12 mouse cellular contexts compared by ENCODE assay signal in the genomic region with DNA sequence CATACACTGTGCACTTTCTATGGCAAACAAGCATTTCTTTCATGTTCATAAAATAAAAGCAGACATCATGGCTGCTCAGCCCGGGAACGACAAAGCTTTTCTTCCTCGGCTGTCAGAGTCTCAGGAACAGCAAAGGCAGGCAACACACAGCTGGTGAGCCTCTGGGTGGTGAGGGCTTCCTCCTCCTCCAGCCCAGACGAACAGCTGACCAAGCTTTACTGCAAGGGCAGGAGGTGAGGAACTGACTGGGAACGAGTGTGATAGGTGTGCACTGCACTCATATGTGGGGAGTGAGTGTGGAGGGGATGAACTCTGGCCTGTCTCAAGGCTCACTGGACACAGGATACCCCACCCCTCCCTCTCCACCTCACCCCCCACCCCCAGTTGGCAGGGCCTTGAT. TPM values are rescaled to one million over a fixed set of nuclear protein-coding genes. Genes with fewer than 3 reads are reported as not detected.
A peak's percentile ranks its signal among the peaks of the same experiment; 100 is the strongest.
DNase-seq lines count a peak whose midpoint lies in the region; ATAC-seq and TF ChIP-seq lines count a peak whose summit lies in the region.
"Had no signal": no experiment of that assay in that cellular context is flagged by ENCODE, and none has a peak within 500 bp of the region (broad histone marks: within the 10 kb centered on the region; RNA-seq: fewer than 3 reads in every experiment).

No protein-coding gene starts in this region.

- H3K27me3 ChIP-seq in hindbrain, embryonic 12.5 days = no peaks in the 10 kb centered on the region
- H3K27me3 ChIP-seq in midbrain, embryonic 15.5 days (replicated peaks) = no peaks in the 10 kb centered on the region
- no peaks in the 10 kb centered on the region for H3K27me3 ChIP-seq in liver, postnatal 0 days (ENCODE audit: insufficient read depth, low read length)

- TF ChIP-seq EP300 in liver, postnatal 0 days (IDR thresholded peaks at IDR 0.05; ENCODE audit: low read depth) = no peak

- H3K4me3 ChIP-seq in hindbrain, embryonic 12.5 days = no peak overlapping the region
- H3K4me3 ChIP-seq in midbrain, embryonic 15.5 days = no peak overlapping the region
- H3K4me3 ChIP-seq in liver, postnatal 0 days (ENCODE audit: low read depth, low read length) = no peak overlapping the region

- no peak for TF ChIP-seq CTCF in liver, postnatal 0 days (IDR thresholded peaks at IDR 0.05; ENCODE audit: low read depth)

- peak; percentile 21 for DNase-seq in cerebellum, adult 9-10 months
- DNase-seq in cerebellum, postnatal 4 days (ENCODE audit: low spot score in 2 of 2) = no peak
- DNase-seq in kidney, adult 18-20 months = peak; percentile 19
- DNase-seq in kidney, adult 9 months = no peak
- DNase-seq in liver, postnatal 0 days = no peak
- no peak for DNase-seq in layer of hippocampus, postnatal 14 days (ENCODE audit: low spot score in 2 of 2)
- DNase-seq: layer of hippocampus, postnatal 36 days; lung, adult 2 months had no signal

- no peak overlapping the region for H3K4me2 ChIP-seq in hindbrain, embryonic 12.5 days (replicated peaks)
- H3K4me2 ChIP-seq in midbrain, embryonic 15.5 days = no peak overlapping the region
- no peak overlapping the region for H3K4me2 ChIP-seq in liver, postnatal 0 days (ENCODE audit: low read depth, low read length)

- 55% methylated on average over 5 of the region's 5 CpGs for WGBS in hindbrain, embryonic 12.5 days
- WGBS in midbrain, embryonic 15.5 days = 47% methylated on average over 5 of the region's 5 CpGs
- WGBS in liver, postnatal 0 days (ENCODE audit: insufficient replicate concordance) = 52% methylated on average over 5 of the region's 5 CpGs

- no peak for ATAC-seq in hindbrain, embryonic 12.5 days (ENCODE audit: low FRiP score)
- ATAC-seq in midbrain, embryonic 15.5 days (replicated peaks) = no peak
- no peak for ATAC-seq in liver, postnatal 0 days

- H3K9me3 ChIP-seq in hindbrain, embryonic 12.5 days (replicated peaks) = no peaks in the 10 kb centered on the region
- H3K9me3 ChIP-seq in midbrain, embryonic 15.5 days = no peaks in the 10 kb centered on the region
- H3K9me3 ChIP-seq in liver, postnatal 0 days (ENCODE audit: low read length) = no peaks in the 10 kb centered on the region

- H3K36me3 ChIP-seq in hindbrain, embryonic 12.5 days = peaks cover 42% of the 10 kb centered on the region
- H3K36me3 ChIP-seq in midbrain, embryonic 15.5 days (replicated peaks) = peaks cover 15% of the 10 kb centered on the region
- peaks cover 15% of the 10 kb centered on the region; the same call in 1 of the 2 replicates for H3K36me3 ChIP-seq in liver, postnatal 0 days (replicated peaks; ENCODE audit: insufficient read depth, low read length)

- H3K27ac ChIP-seq in hindbrain, embryonic 12.5 days = peak overlapping the region; percentile 55
- peak overlapping the region; percentile 92 for H3K27ac ChIP-seq in midbrain, embryonic 15.5 days
- H3K27ac ChIP-seq in liver, postnatal 0 days (ENCODE audit: low read depth) = no peak overlapping the region

- peaks cover 43% of the 10 kb centered on the region for H3K4me1 ChIP-seq in hindbrain, embryonic 12.5 days
- peaks cover 37% of the 10 kb centered on the region for H3K4me1 ChIP-seq in midbrain, embryonic 15.5 days
- peaks cover 6% of the 10 kb centered on the region; the same call in 1 of the 2 replicates for H3K4me1 ChIP-seq in liver, postnatal 0 days (ENCODE audit: insufficient read depth)

- H3K9ac ChIP-seq in hindbrain, embryonic 12.5 days = no peak overlapping the region
- H3K9ac ChIP-seq in midbrain, embryonic 15.5 days = no peak overlapping the region
- no peak overlapping the region for H3K9ac ChIP-seq in liver, postnatal 0 days (replicated peaks)

RNA-seq across cellular contexts. Expression of gene Bcar1, which starts 24.7 kb away (rescaled TPM):
- 50.7 and 56.5 TPM in 2 replicates for polyA plus RNA-seq in hindbrain, embryonic 12.5 days (2016; fragmentation: Nextera tagmentation; extraction: Ambion mirVana)
- polyA plus RNA-seq in midbrain, embryonic 15.5 days (2015; fragmentation: Nextera tagmentation; extraction: Ambion mirVana) = 51.9 and 55.8 TPM in 2 replicates
- polyA plus RNA-seq in liver, postnatal 0 days (2015; fragmentation: Nextera tagmentation; extraction: Ambion mirVana) = 9.9 and 11.6 TPM in 2 replicates
- total RNA-seq in layer of hippocampus, postnatal 14 days (2021) = 10 to 100 TPM; 66.5 to 73.8 TPM
- total RNA-seq: common myeloid progenitor, adult 5-6 weeks had no signal

RNA-seq across cellular contexts. Expression of gene Ctrb1, which starts 28.1 kb away (rescaled TPM):
- polyA plus RNA-seq in hindbrain, embryonic 12.5 days (2016; fragmentation: Nextera tagmentation; extraction: Ambion mirVana) = not detected in 2 replicates
- polyA plus RNA-seq in midbrain, embryonic 15.5 days (2015; fragmentation: Nextera tagmentation; extraction: Ambion mirVana) = 2.5 TPM in 1 of 2 replicates, not detected in the other
- 0.13 and 38.9 TPM in 2 replicates for polyA plus RNA-seq in liver, postnatal 0 days (2015; fragmentation: Nextera tagmentation; extraction: Ambion mirVana)
- total RNA-seq in layer of hippocampus, postnatal 14 days (2021) = not detected
- total RNA-seq: common myeloid progenitor, adult 5-6 weeks; layer of hippocampus, postnatal 36 days; neutrophil, adult 5-6 weeks had no signal

Comparison
In these comparisons a context has a peak if more than half of its experiments do, and no peak if none do; other contexts are left out.
1. DNase-seq: peak in cerebellum, adult 9-10 months (single experiment) and kidney, adult 18-20 months (single experiment); none in cerebellum, postnatal 4 days (0 of 2), kidney, adult 9 months (single experiment), liver, postnatal 0 days (single experiment) and layer of hippocampus, postnatal 14 days (0 of 2).